Mouse (Mus musculus) spleen, adult 12 weeks (tissue): ENCODE results near the gene Speg.

Experiments
- DNase-seq: peaks from one replicate; pipeline ENCODE4 v3.0.0; 2022; ENCODE audit warnings: low spot score

The Speg gene

GRCm38 (mm10) chr1:75442171-75442570 lies 67.1 kb downstream of the Speg start:
- DNase-seq: no peak

DNA sequence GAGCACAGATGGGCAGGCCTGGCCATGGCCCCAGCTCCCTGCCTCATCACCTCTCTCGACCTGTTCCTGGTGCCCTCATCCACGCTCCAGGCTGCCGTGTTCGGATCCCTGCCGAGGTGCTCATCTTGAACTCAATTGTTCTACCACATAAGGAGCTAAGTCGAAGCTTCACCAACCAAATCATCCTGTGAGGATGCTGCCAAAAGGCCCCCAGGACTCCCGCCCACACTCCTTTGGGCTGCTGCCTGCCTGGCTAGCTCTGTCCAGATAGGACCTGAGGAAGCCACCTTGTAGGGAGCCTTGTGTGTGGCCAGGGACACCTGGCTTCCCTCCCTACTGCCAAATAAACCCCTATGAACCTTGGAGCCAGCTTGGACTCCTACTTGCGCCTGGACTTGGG lies 67.7 kb downstream of the Speg start:
- DNase-seq: no peak

DNA sequence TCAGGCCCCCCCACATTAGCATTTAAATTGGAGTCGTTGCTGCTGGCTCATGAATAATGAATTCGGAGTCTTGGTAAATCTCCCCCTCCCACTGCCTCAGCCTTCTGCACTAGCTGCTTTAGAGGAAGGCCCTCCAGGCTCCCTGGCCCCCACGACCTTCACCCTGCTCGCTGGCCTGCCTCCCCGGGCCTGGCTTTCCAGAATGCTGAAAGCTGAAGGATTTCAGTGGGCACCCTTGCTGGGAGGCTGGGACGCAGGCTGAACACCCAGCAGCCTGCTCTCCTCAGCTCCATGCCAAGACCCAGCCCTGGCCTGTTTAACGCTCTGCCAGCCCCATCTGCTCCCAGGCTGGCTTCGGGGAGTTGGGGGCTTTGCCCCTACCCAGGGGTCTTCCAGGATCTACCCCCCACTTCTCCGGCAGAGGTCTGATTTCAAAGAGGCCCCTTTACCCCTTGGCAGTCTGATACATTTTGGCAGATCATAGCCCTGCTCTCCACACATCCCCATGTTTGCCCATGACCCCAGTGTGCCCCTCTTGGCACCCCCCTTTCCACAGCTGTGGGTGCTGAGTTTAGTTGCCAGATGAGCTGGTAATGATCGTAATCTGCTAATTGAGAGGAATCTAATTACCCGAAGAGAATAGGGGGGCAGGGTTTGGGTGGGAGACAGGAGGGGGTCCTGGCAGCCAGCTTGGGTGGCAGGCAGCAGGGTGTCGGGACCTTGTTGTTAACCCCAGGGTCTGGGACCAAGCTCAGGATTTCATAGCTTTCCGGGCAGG lies 68.3 kb downstream of the Speg start:
- DNase-seq: no peak

GRCm38 (mm10) chr1:75444208-75444607 lies 69.1 kb downstream of the Speg start:
- DNase-seq: no peak

- DNase-seq: no peak
These were observed 70.1 kb downstream of the Speg start for GRCm38 (mm10) chr1:75445141-75445701.

GRCm38 (mm10) chr1:75445751-75446611 lies 70.9 kb downstream of the Speg start:
- DNase-seq: peak; percentile 53

DNA sequence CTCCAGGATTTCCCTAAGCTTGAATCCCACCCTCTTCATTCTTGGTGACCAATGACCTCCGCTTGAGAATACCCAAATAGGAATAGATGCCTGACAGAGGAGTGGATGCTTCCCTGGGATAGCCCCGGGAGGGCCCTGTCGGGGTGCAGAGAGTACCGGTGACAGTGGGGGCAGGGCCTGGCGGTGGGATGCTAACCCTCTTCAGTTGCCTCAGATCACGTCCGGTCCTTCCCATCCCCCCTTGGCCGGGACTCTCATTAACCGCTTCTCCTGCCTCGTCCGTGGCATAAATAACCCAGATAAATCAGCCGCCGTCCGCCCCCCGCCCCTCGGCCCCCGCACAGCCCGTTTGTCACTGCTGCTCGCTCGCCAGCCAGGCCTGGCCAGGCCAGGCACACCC lies 71.6 kb downstream of the Speg start:
- no peak for DNase-seq

GRCm38 (mm10) chr1:75447265-75448051 lies 72.4 kb downstream of the Speg start:
- no peak for DNase-seq

- DNase-seq: no peak
These were observed 72.9 kb downstream of the Speg start for GRCm38 (mm10) chr1:75448052-75448431.

DNA sequence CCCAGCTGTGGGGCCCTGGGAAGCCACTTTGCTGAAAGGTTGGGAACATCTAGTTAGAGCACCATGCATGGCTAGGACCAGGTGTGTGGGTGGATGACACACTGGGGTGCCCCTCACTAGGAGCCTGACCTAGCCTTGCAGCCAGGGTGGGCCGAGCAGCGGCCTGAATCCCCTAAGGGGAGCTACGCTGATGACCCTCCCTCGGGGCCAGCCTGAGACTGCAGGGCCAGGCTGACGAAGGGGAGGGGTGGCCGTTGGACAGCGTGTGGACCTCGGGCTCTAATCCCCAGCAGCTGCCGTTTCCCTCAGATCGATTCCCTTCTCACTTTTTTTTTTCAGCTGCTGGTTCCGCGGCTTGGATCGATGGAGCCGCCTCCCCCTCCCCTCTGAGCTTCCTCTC lies 73.8 kb downstream of the Speg start:
- no peak for DNase-seq

DNA sequence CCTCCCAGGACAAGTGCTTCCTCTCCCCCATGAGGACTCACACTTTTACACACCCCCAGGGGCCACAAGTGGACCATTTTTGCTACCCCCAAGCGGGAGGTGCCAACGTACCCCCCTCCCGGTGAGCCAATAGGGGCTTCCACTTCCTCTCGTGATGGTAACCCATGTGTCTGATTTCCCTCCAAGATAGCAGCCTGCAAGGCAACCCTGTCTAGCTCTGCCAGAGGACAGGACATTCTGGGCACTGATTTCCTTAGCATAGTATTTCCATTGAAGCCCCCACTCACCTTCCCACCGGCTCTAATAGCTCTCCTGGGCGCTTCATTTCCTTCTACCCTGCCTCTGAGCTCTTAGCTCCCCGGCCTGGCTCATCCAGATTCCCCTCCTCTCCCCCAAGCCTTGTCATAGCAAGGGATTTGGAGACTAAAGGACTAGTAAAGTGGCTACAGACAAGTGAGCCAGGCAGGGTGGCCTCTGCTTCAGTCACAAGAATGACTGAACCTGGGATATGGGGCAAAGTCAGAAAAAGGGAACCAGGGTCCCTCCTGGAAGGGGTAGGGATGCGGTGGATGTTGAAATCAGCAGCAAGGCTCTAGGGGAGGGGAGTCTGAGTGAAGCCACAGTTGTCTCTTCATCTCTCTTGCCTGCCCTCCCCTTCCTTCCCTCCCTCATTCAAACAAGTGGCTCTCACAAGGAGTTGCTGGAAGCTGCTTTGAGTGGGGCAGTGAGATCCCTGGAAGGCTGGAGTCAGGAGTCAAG lies 74.5 kb downstream of the Speg start:
- DNase-seq: no peak

DNA sequence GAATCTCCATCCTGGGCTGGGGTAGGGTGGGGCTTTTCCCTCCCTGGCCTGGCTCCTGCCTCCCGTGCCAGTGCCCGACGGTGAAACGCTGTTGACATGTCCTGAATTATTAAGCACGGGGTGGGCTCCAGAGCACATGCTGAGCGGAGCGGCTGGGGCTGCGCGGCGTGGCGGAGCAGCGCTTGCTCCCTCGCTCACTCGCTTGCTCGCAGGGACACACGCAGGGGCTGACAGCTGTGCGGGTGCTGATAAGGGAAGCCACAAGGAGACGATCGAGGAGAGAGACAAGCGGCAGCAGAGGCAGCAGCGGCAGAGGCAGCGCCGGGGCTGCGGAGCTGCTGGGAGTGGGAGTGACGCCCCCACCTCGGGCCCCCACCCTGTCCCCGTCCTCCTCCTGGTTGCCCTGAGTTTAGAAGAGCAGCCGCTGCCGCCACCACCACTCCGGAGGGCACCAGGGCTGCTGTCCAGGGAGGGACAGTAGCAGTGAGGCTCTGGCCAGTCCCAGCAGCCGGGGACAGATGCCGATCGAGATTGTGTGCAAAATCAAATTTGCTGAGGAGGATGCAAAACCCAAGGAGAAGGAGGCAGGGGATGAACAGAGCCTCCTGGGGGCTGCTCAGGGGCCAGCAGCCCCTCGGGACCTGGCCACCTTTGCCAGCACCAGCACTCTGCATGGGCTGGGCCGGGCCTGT lies 75.4 kb downstream of the Speg start, which contains the start of gene Asic4:
Gene Asic4, plus strand, starts transcription at position 123 of the 692 bp plus-strand sequence.
- DNase-seq: no peak

DNA sequence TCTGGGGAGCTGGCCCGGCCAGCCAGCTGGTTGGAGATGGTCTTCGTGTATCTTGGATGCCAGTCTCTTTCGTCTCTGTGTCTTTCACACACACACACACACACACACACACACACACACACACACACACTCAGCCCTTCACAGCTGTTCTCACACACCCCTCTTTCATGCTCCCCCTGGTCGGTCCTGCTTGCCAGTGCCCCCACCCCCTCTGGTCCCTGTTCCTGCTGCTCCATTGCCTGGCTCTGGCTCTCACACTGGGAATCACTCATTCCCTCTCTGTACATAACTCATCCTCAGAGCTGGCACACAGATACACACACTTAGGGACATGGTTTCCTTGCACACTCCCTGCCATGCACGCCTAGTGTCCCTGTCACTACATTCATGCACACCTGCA lies 76.8 kb downstream of the Speg start:
- no peak for DNase-seq

- DNase-seq: no peak
These were observed 80.3 kb downstream of the Speg start for GRCm38 (mm10) chr1:75455433-75455832.

- DNase-seq: no peak
These were observed 80.9 kb downstream of the Speg start for GRCm38 (mm10) chr1:75455948-75456347.

- no peak for DNase-seq
These were observed 81.9 kb downstream of the Speg start for GRCm38 (mm10) chr1:75456746-75457564.

DNA sequence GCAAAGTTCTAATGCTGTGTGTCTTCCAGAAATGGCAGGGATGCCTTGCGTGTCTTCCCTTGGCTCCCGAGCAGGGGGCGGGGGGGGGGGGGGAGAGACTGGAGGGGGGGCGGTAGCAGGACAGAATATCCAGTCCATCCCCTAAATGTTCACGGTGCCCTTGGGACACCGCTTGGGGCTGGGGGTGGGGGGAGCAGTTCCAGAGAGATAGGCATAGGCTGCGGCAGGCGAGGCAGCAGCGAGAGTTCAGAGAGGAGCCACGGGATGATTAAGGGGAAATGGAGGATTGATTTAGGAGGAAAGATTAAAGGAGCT lies 82.6 kb downstream of the Speg start:
- no peak for DNase-seq

GRCm38 (mm10) chr1:75458025-75458788 lies 83.1 kb downstream of the Speg start:
- no peak for DNase-seq
